Mouse (Mus musculus) kidney, adult 9 months (tissue): Measurements from ENCODE around the gene Pdgfb.

Experiments used
- DNase-seq: peaks from one replicate; pipeline ENCODE4 v3.0.0; 2022

The Pdgfb gene

GRCm38 (mm10) chr15:80014321-80015210, at the start of gene Pdgfb:
Pdgfb (minus strand) TSS chr15:80014977.
- peak; percentile 84 for DNase-seq

- no peak for DNase-seq
Measured at GRCm38 (mm10) chr15:80062821-80063220, 48.0 kb upstream of the Pdgfb start.

GRCm38 (mm10) chr15:80062339-80062738, 47.6 kb upstream of the Pdgfb start:
- DNase-seq, result no peak

- no peak for DNase-seq
Measured at GRCm38 (mm10) chr15:80061071-80061550, 46.3 kb upstream of the Pdgfb start.

GRCm38 (mm10) chr15:80060356-80061070, 45.7 kb upstream of the Pdgfb start:
- DNase-seq, result peak; percentile 61

- DNase-seq, result peak; percentile 85
Measured at GRCm38 (mm10) chr15:80059606-80060005, 44.8 kb upstream of the Pdgfb start.

GRCm38 (mm10) chr15:80058151-80058550, 43.4 kb upstream of the Pdgfb start:
- no peak for DNase-seq

GRCm38 (mm10) chr15:80054034-80054710, 39.4 kb upstream of the Pdgfb start:
- peak; percentile 39 for DNase-seq

GRCm38 (mm10) chr15:80053381-80054033, 38.7 kb upstream of the Pdgfb start:
- no peak for DNase-seq

GRCm38 (mm10) chr15:80051782-80052181, 37.0 kb upstream of the Pdgfb start:
- no peak for DNase-seq

- no peak for DNase-seq
Measured at GRCm38 (mm10) chr15:80051092-80051761, 36.5 kb upstream of the Pdgfb start.

- peak; percentile 59 for DNase-seq
Measured at GRCm38 (mm10) chr15:80050093-80050492, 35.3 kb upstream of the Pdgfb start.

- DNase-seq, result no peak
Measured at GRCm38 (mm10) chr15:80047973-80048372, 33.2 kb upstream of the Pdgfb start.

- DNase-seq, result no peak
Measured at GRCm38 (mm10) chr15:80047242-80047641, 32.5 kb upstream of the Pdgfb start.

- DNase-seq, result no peak
Measured at GRCm38 (mm10) chr15:80045749-80046148, 31.0 kb upstream of the Pdgfb start.

- DNase-seq, result no peak
Measured at GRCm38 (mm10) chr15:80044249-80044648, 29.5 kb upstream of the Pdgfb start.

GRCm38 (mm10) chr15:80042152-80042551, 27.4 kb upstream of the Pdgfb start:
- DNase-seq, result no peak

- DNase-seq, result no peak
Measured at GRCm38 (mm10) chr15:80038110-80038391, 23.3 kb upstream of the Pdgfb start.

- no peak for DNase-seq
Measured at GRCm38 (mm10) chr15:80037255-80038109, 22.7 kb upstream of the Pdgfb start.

GRCm38 (mm10) chr15:80035341-80035885, 20.6 kb upstream of the Pdgfb start:
- DNase-seq, result no peak

- no peak for DNase-seq
Measured at GRCm38 (mm10) chr15:80034913-80035312, 20.1 kb upstream of the Pdgfb start.
